Mouse (Mus musculus): ENCODE results near the gene 1110032F04Rik.

Gene 1110032F04Rik

GRCm38 (mm10) chr3:68904902-68905778, 35.8 kb downstream of the 1110032F04Rik start:
- in situ Hi-C loops (cut with MboI; ENCODE audit: low sequenced_read_pairs): no loop called here

GRCm38 (mm10) chr3:68907509-68907908, 38.1 kb downstream of the 1110032F04Rik start:
- in situ Hi-C loops (cut with MboI; ENCODE audit: low sequenced_read_pairs): no loop called here

All from CH12F3 (cell line).